Mouse (Mus musculus) spleen, adult 2 months (tissue): Measurements from ENCODE around the gene Rora.

Experiments
- CTCF ChIP-seq: fragments of 200-500 bp; IDR thresholded peaks from 2 replicates; pipeline ENCODE4 v1.5.1; 2011; ENCODE audit warnings: mild to moderate bottlenecking, inconsistent platforms; ENCODE audit not compliant: insufficient read depth, insufficient read length, insufficient replicate concordance; ENCODE audit errors: extremely low read depth
- POLR2A ChIP-seq: fragments of 200-500 bp; IDR thresholded peaks from 2 replicates; pipeline ENCODE4 v1.6.1; 2011; ENCODE audit warnings: low read depth, low read length, inconsistent platforms

DNA sequence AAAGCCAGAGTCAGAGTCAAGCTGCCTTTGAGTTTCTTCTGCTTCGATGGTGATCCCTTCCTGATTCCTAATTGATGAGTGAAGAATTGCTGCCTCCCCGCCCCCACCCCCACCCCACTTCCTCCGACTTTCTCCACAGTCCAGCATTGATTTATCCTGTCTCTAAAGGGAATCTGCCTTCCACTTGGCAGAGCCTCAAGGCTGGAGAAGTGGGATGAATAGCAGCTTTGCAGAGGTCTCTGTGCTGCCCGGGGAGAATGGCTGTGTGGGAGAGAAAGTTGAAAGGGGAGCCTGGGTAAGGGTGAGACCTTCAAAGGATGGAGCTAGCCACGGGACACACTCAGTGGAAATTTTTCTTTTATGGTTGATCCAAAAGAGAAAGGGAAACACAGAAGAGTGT is 18.9 kb downstream of the Rora start:
- no peak for TF ChIP-seq CTCF
- no peak for TF ChIP-seq POLR2A
